Mouse (Mus musculus): ENCODE measurements around the gene Mtus2.

Gene Mtus2

GRCm38 (mm10) chr5:148180590-148181307 is 223.6 kb downstream of the Mtus2 start:
- peak; percentile 67 for DNase-seq (ENCODE audit: low read depth, low spot score)

GRCm38 (mm10) chr5:148181308-148181630 is 224.1 kb downstream of the Mtus2 start:
- DNase-seq (ENCODE audit: low read depth, low spot score), result no peak

GRCm38 (mm10) chr5:148181901-148182300 is 224.8 kb downstream of the Mtus2 start:
- no peak for DNase-seq (ENCODE audit: low read depth, low spot score)

GRCm38 (mm10) chr5:148185898-148186297 is 228.8 kb downstream of the Mtus2 start:
- peak; percentile 22 for DNase-seq (ENCODE audit: low read depth, low spot score)

- DNase-seq (ENCODE audit: low read depth, low spot score), result peak; percentile 87
These were observed 234.3 kb downstream of the Mtus2 start for GRCm38 (mm10) chr5:148191416-148191815.

GRCm38 (mm10) chr5:148211831-148212230 is 254.7 kb downstream of the Mtus2 start:
- no peak for DNase-seq (ENCODE audit: low read depth, low spot score)

- DNase-seq (ENCODE audit: low read depth, low spot score), result no peak
These were observed 259.7 kb downstream of the Mtus2 start for GRCm38 (mm10) chr5:148216786-148217185.

- no peak for DNase-seq (ENCODE audit: low read depth, low spot score)
These were observed 265.8 kb downstream of the Mtus2 start for GRCm38 (mm10) chr5:148222898-148223297.

- no peak for DNase-seq (ENCODE audit: low read depth, low spot score)
These were observed 266.9 kb downstream of the Mtus2 start for GRCm38 (mm10) chr5:148224004-148224403.

GRCm38 (mm10) chr5:148233714-148234113 is 276.6 kb downstream of the Mtus2 start:
- no peak for DNase-seq (ENCODE audit: low read depth, low spot score)

- peak; percentile 62 for DNase-seq (ENCODE audit: low read depth, low spot score)
These were observed 279.5 kb downstream of the Mtus2 start for GRCm38 (mm10) chr5:148236616-148237015.

- peak; percentile 66 for DNase-seq (ENCODE audit: low read depth, low spot score)
These were observed 281.9 kb downstream of the Mtus2 start for GRCm38 (mm10) chr5:148239067-148239466.

GRCm38 (mm10) chr5:148239757-148240156 is 282.6 kb downstream of the Mtus2 start:
- DNase-seq (ENCODE audit: low read depth, low spot score), result no peak

GRCm38 (mm10) chr5:148241932-148242331 is 284.8 kb downstream of the Mtus2 start:
- peak; percentile 81 for DNase-seq (ENCODE audit: low read depth, low spot score)

- peak; percentile 42 for DNase-seq (ENCODE audit: low read depth, low spot score)
These were observed 287.4 kb downstream of the Mtus2 start for GRCm38 (mm10) chr5:148244471-148244870.

- no peak for DNase-seq (ENCODE audit: low read depth, low spot score)
These were observed 288.3 kb downstream of the Mtus2 start for GRCm38 (mm10) chr5:148245386-148245785.

GRCm38 (mm10) chr5:148248236-148248635 is 291.1 kb downstream of the Mtus2 start:
- DNase-seq (ENCODE audit: low read depth, low spot score), result no peak

- DNase-seq (ENCODE audit: low read depth, low spot score), result no peak
These were observed 294.7 kb downstream of the Mtus2 start for GRCm38 (mm10) chr5:148251847-148252246.

- no peak for DNase-seq (ENCODE audit: low read depth, low spot score)
These were observed 304.9 kb downstream of the Mtus2 start for GRCm38 (mm10) chr5:148262016-148262415.

GRCm38 (mm10) chr5:148264819-148265707 is 307.9 kb downstream of the Mtus2 start:
- DNase-seq (ENCODE audit: low read depth, low spot score), result peak; percentile 66

- no peak for DNase-seq (ENCODE audit: low read depth, low spot score)
These were observed 309.7 kb downstream of the Mtus2 start for GRCm38 (mm10) chr5:148266841-148267240.

GRCm38 (mm10) chr5:148267446-148267845 is 310.3 kb downstream of the Mtus2 start:
- DNase-seq (ENCODE audit: low read depth, low spot score), result peak; percentile 81

- no peak for DNase-seq (ENCODE audit: low read depth, low spot score)
These were observed 314.9 kb downstream of the Mtus2 start for GRCm38 (mm10) chr5:148272065-148272464.

All from ZHBTc4 (cell line).